Mouse (Mus musculus): ENCODE data around the gene Nanos3. TPM values are rescaled to one million over a fixed set of nuclear protein-coding genes. Genes with fewer than 3 reads are reported as not detected.

Gene Nanos3
- polyA plus RNA-seq, 1 experiment from 2014 or later = 8.7 TPM

GRCm38 (mm10) chr8:84200126-84200555 is 15.1 kb upstream of the Nanos3 start:
- Histone ChIP-seq H3K36me3 (no peaks in the 10 kb centered on the region), H3K9me3 (no peaks in the 10 kb centered on the region), H3K27ac (replicated peaks) (peak overlapping the region; percentile 75), H3K4me2 (peak overlapping the region; percentile 81), H3K4me1 (replicated peaks) (peaks cover 67% of the 10 kb centered on the region), H3K4me3 (peak overlapping the region; percentile 45; the same call in 1 of the 2 replicates), H3K9ac (peak overlapping the region; percentile 38; the same call in 1 of the 2 replicates), H3K27me3 (0 out of 2 replicates have a peak, but pooled peaks cover 3% of the 10 kb centered on the region)
- no peak; the same call in 1 of the 2 replicates for ATAC-seq (ENCODE audit: low FRiP score, low read depth)
- 19% methylated on average over 8 of the region's 8 CpGs for WGBS

- 57% methylated on average over 11 of the region's 11 CpGs for WGBS
- no peak for ATAC-seq (ENCODE audit: low FRiP score, low read depth)
- Histone ChIP-seq H3K4me2 (no peak overlapping the region), H3K9ac (no peak overlapping the region), H3K27ac (replicated peaks) (peak overlapping the region; percentile 78), H3K4me3 (no peak overlapping the region), H3K9me3 (no peaks in the 10 kb centered on the region), H3K4me1 (replicated peaks) (peaks cover 67% of the 10 kb centered on the region), H3K27me3 (0 out of 2 replicates have a peak, but pooled peaks cover 3% of the 10 kb centered on the region), H3K36me3 (no peaks in the 10 kb centered on the region)
These were observed 14.5 kb upstream of the Nanos3 start for GRCm38 (mm10) chr8:84199348-84200125.

- Histone ChIP-seq H3K4me3 (no peak overlapping the region), H3K27ac (replicated peaks) (peak overlapping the region; percentile 78), H3K4me1 (replicated peaks) (peaks cover 62% of the 10 kb centered on the region), H3K4me2 (peak overlapping the region; percentile 73), H3K9ac (no peak overlapping the region), H3K27me3 (0 out of 2 replicates have a peak, but pooled peaks cover 3% of the 10 kb centered on the region), H3K9me3 (no peaks in the 10 kb centered on the region), H3K36me3 (no peaks in the 10 kb centered on the region)
- no peak for ATAC-seq (ENCODE audit: low FRiP score, low read depth)
- 20% methylated on average over 4 of the region's 4 CpGs for WGBS
These were observed 13.9 kb upstream of the Nanos3 start for GRCm38 (mm10) chr8:84198871-84199270.

GRCm38 (mm10) chr8:84197922-84198774 is 13.1 kb upstream of the Nanos3 start:
- WGBS = 3% methylated on average over 30 of the region's 30 CpGs

GRCm38 (mm10) chr8:84197141-84197921 is 12.3 kb upstream of the Nanos3 start:
- Histone ChIP-seq H3K4me2 (peak overlapping the region; percentile 73), H3K27me3 (0 out of 2 replicates have a peak, but pooled peaks cover 3% of the 10 kb centered on the region), H3K4me3 (peak overlapping the region; percentile 47), H3K36me3 (no peaks in the 10 kb centered on the region), H3K27ac (replicated peaks) (peak overlapping the region; percentile 78), H3K4me1 (replicated peaks) (peaks cover 53% of the 10 kb centered on the region), H3K9me3 (no peaks in the 10 kb centered on the region), H3K9ac (peak overlapping the region; percentile 23; the same call in 1 of the 2 replicates)
- ATAC-seq (ENCODE audit: low FRiP score, low read depth) = peak; percentile 29
- 3% methylated on average over 43 of the region's 43 CpGs for WGBS

More at GRCm38 (mm10) chr8:84197922-84198774, 13.1 kb upstream of the Nanos3 start:
- Histone ChIP-seq H3K4me1 (replicated peaks) (peaks cover 55% of the 10 kb centered on the region), H3K27ac (replicated peaks) (peak overlapping the region; percentile 78), H3K4me3 (peak overlapping the region; percentile 47), H3K9ac (peak overlapping the region; percentile 23), H3K9me3 (no peaks in the 10 kb centered on the region), H3K4me2 (peak overlapping the region; percentile 73), H3K27me3 (0 out of 2 replicates have a peak, but pooled peaks cover 3% of the 10 kb centered on the region), H3K36me3 (no peaks in the 10 kb centered on the region)
- ATAC-seq (ENCODE audit: low FRiP score, low read depth) = peak; percentile 71

- Histone ChIP-seq H3K27ac (replicated peaks) (no peak overlapping the region), H3K9ac (no peak overlapping the region), H3K4me2 (no peak overlapping the region), H3K27me3 (no peaks in the 10 kb centered on the region), H3K4me3 (no peak overlapping the region), H3K4me1 (replicated peaks) (peaks cover 29% of the 10 kb centered on the region), H3K9me3 (no peaks in the 10 kb centered on the region), H3K36me3 (no peaks in the 10 kb centered on the region)
- 71% methylated on average over 3 of the region's 3 CpGs for WGBS
- ATAC-seq (ENCODE audit: low FRiP score, low read depth) = no peak
These were observed 9.3 kb upstream of the Nanos3 start for GRCm38 (mm10) chr8:84194224-84194743.

- Histone ChIP-seq H3K4me3 (no peak overlapping the region), H3K27ac (replicated peaks) (no peak overlapping the region), H3K4me1 (replicated peaks) (peaks cover 25% of the 10 kb centered on the region), H3K9me3 (no peaks in the 10 kb centered on the region), H3K27me3 (no peaks in the 10 kb centered on the region), H3K9ac (no peak overlapping the region), H3K36me3 (no peaks in the 10 kb centered on the region), H3K4me2 (no peak overlapping the region)
- no peak for ATAC-seq (ENCODE audit: low FRiP score, low read depth)
- WGBS = 86% methylated on average over 5 of the region's 5 CpGs
These were observed 8.5 kb upstream of the Nanos3 start for GRCm38 (mm10) chr8:84193566-84193965.

- Histone ChIP-seq H3K27me3 (no peaks in the 10 kb centered on the region), H3K4me2 (no peak overlapping the region), H3K27ac (replicated peaks) (no peak overlapping the region), H3K4me3 (no peak overlapping the region), H3K9me3 (no peaks in the 10 kb centered on the region), H3K9ac (no peak overlapping the region), H3K4me1 (replicated peaks) (peaks cover 21% of the 10 kb centered on the region), H3K36me3 (no peaks in the 10 kb centered on the region)
- 74% methylated on average over 4 of the region's 4 CpGs for WGBS
- no peak for ATAC-seq (ENCODE audit: low FRiP score, low read depth)
These were observed 8.1 kb upstream of the Nanos3 start for GRCm38 (mm10) chr8:84193161-84193560.

- no peaks in the 10 kb centered on the region for H3K36me3 ChIP-seq
- H3K9me3 ChIP-seq = no peaks in the 10 kb centered on the region
- peak; percentile 47; the same call in 1 of the 2 replicates for ATAC-seq (ENCODE audit: low FRiP score, low read depth)
- H3K4me3 ChIP-seq = peak overlapping the region; percentile 12
- H3K27me3 ChIP-seq = 0 out of 2 replicates have a peak, but pooled peaks cover under 1% of the 10 kb centered on the region
- peak overlapping the region; percentile 60 for H3K27ac ChIP-seq (replicated peaks)
- H3K4me2 ChIP-seq = peak overlapping the region; percentile 43
- H3K9ac ChIP-seq = no peak overlapping the region
- 4% methylated on average over 33 of the region's 33 CpGs for WGBS
- H3K4me1 ChIP-seq (replicated peaks) = peaks cover 15% of the 10 kb centered on the region
These were observed 7.5 kb upstream of the Nanos3 start for GRCm38 (mm10) chr8:84192555-84192954.

GRCm38 (mm10) chr8:84192023-84192422 is 7.0 kb upstream of the Nanos3 start:
- Histone ChIP-seq H3K4me3 (no peak overlapping the region), H3K9me3 (no peaks in the 10 kb centered on the region), H3K27me3 (0 out of 2 replicates have a peak, but pooled peaks cover 3% of the 10 kb centered on the region), H3K4me1 (replicated peaks) (peaks cover 13% of the 10 kb centered on the region), H3K9ac (no peak overlapping the region), H3K4me2 (peak overlapping the region; percentile 43), H3K36me3 (no peaks in the 10 kb centered on the region), H3K27ac (replicated peaks) (peak overlapping the region; percentile 60)
- peak; percentile 47 for ATAC-seq (ENCODE audit: low FRiP score, low read depth)
- WGBS = 37% methylated on average over 13 of the region's 13 CpGs

All from hindbrain, embryonic 15.5 days (tissue).